Mouse (Mus musculus) kidney, embryonic 14.5 days (tissue): Measurements from ENCODE around the gene Tmem110. TPM values are rescaled to one million over a fixed set of nuclear protein-coding genes. Genes with fewer than 3 reads are reported as not detected.

Experiments used
- ATAC-seq: fragments of 200-750 bp; cut with Nextera tagmentation; 2 replicates; pipeline ENCODE4 v1.8.0; 2017; ENCODE audit warnings: moderate number of reproducible peaks, mild to moderate bottlenecking, moderate TSS enrichment, moderate library complexity; ENCODE audit not compliant: low FRiP score, low TSS enrichment
- H3K27ac ChIP-seq: fragments of 300-500 bp; sonication (generic); 2 replicates; pipeline ENCODE4 v1.5.1; 2014; ENCODE audit warnings: low read depth, mild to moderate bottlenecking, low read length, moderate library complexity, mixed read lengths
- H3K27me3 ChIP-seq: fragments of 300-500 bp; sonication (generic); 2 replicates; pipeline ENCODE4 v1.6.1; 2014; ENCODE audit warnings: mild to moderate bottlenecking, low read length; ENCODE audit not compliant: control insufficient read depth, insufficient read depth
- H3K36me3 ChIP-seq: fragments of 300-500 bp; sonication (generic); 2 replicates; pipeline ENCODE4 v1.6.1; 2014; ENCODE audit warnings: low read length, mixed read lengths; ENCODE audit not compliant: control insufficient read depth, insufficient read depth
- H3K4me1 ChIP-seq: fragments of 300-500 bp; sonication (generic); 2 replicates; pipeline ENCODE4 v1.6.1; 2014; ENCODE audit warnings: low read length, mixed read lengths; ENCODE audit not compliant: control insufficient read depth, insufficient read depth
- H3K4me2 ChIP-seq: fragments of 300-500 bp; sonication (generic); replicated peaks from 2 replicates; pipeline ENCODE4 v1.6.1; 2014; ENCODE audit warnings: low read depth, mild to moderate bottlenecking, low read length
- H3K4me3 ChIP-seq: fragments of 300-500 bp; sonication (generic); 2 replicates; pipeline ENCODE4 v1.5.1; 2014; ENCODE audit warnings: mild to moderate bottlenecking, low read length
- H3K9ac ChIP-seq: fragments of 300-500 bp; sonication (generic); 2 replicates; pipeline ENCODE4 v1.6.1; 2014; ENCODE audit warnings: low read depth, mild to moderate bottlenecking, low read length, moderate library complexity
- H3K9me3 ChIP-seq: fragments of 300-500 bp; sonication (generic); 2 replicates; pipeline ENCODE4 v1.6.1; 2016; ENCODE audit warnings: low read length; ENCODE audit not compliant: control insufficient read depth
- WGBS: fragments of 180-500 bp; shearing (Covaris S2); extraction: QIAGEN DNeasy Blood & Tissue Kit; methylation state at CpG from one replicate; pipeline ENCODE4 v1.1.7; 2014; 5-methylcytosine and 5-hydroxymethylcytosine counted together
- polyA plus RNA-seq: library from polyadenylated mRNA; unstranded; fragments of >200 nt; fragmentation: Nextera tagmentation; extraction: Ambion mirVana; gene quantifications from 2 replicates; pipeline ENCODE4 v1.2.1, GENCODE M21; 2014

The Tmem110 gene
- 26.8 and 29.5 TPM in 2 replicates for polyA plus RNA-seq

- no peaks in the 10 kb centered on the region for H3K9me3 ChIP-seq
- H3K9ac ChIP-seq: peak within 1 kb of the TSS; percentile 91
- ATAC-seq: peak; percentile 94
- H3K4me2 ChIP-seq: peak within 1 kb of the TSS; percentile 75
- no peaks in the 10 kb centered on the region for H3K36me3 ChIP-seq
- peak within 1 kb of the TSS; percentile 86 for H3K4me3 ChIP-seq
- peaks cover 17% of the 10 kb centered on the region for H3K4me1 ChIP-seq
- no peaks in the 10 kb centered on the region for H3K27me3 ChIP-seq
- H3K27ac ChIP-seq: peak within 1 kb of the TSS; percentile 71
- under 1% methylated on average over 53 of the region's 68 CpGs for WGBS
Measured at GRCm38 (mm10) chr14:30825476-30826131, at the start of gene Tmem110. TSS of gene Tmem110 (plus strand) at chr14:30825590.

- Histone ChIP-seq H3K4me3 (no peak overlapping the region), H3K4me2 (no peak overlapping the region), H3K36me3 (peaks cover 17% of the 10 kb centered on the region; the same call in 1 of the 2 replicates), H3K9me3 (no peaks in the 10 kb centered on the region), H3K9ac (no peak overlapping the region), H3K27me3 (no peaks in the 10 kb centered on the region), H3K27ac (no peak overlapping the region), H3K4me1 (no peaks in the 10 kb centered on the region)
- 93% methylated on average over 6 of the region's 6 CpGs for WGBS
- no peak for ATAC-seq
Measured at GRCm38 (mm10) chr14:30784614-30785013, 40.8 kb upstream of the Tmem110 start.

- no peak overlapping the region for H3K9ac ChIP-seq
- H3K27ac ChIP-seq: no peak overlapping the region
- ATAC-seq: no peak
- H3K36me3 ChIP-seq: peaks cover 17% of the 10 kb centered on the region; the same call in 1 of the 2 replicates
- H3K27me3 ChIP-seq: no peaks in the 10 kb centered on the region
- WGBS: 59% methylated on average over 1 of the region's 1 CpGs
- H3K4me2 ChIP-seq: no peak overlapping the region
- H3K4me3 ChIP-seq: no peak overlapping the region
- no peaks in the 10 kb centered on the region for H3K9me3 ChIP-seq
- no peaks in the 10 kb centered on the region for H3K4me1 ChIP-seq
Measured at GRCm38 (mm10) chr14:30789471-30789870, 35.9 kb upstream of the Tmem110 start.

- H3K27me3 ChIP-seq: no peaks in the 10 kb centered on the region
- no peak overlapping the region for H3K27ac ChIP-seq
- H3K9me3 ChIP-seq: no peaks in the 10 kb centered on the region
- no peak overlapping the region for H3K4me3 ChIP-seq
- ATAC-seq: no peak
- no peak overlapping the region for H3K4me2 ChIP-seq
- H3K9ac ChIP-seq: no peak overlapping the region
- WGBS: 73% methylated on average over 3 of the region's 3 CpGs
- H3K36me3 ChIP-seq: peaks cover 13% of the 10 kb centered on the region; the same call in 1 of the 2 replicates
- no peaks in the 10 kb centered on the region for H3K4me1 ChIP-seq
Measured at GRCm38 (mm10) chr14:30792871-30793270, 32.5 kb upstream of the Tmem110 start.

- 84% methylated on average over 2 of the region's 2 CpGs for WGBS
Measured at GRCm38 (mm10) chr14:30801756-30802155, 23.6 kb upstream of the Tmem110 start.

GRCm38 (mm10) chr14:30821136-30821535, 4.3 kb upstream of the Tmem110 start:
- peaks cover 5% of the 10 kb centered on the region; the same call in 1 of the 2 replicates for H3K4me1 ChIP-seq
- no peak overlapping the region for H3K4me3 ChIP-seq
- no peak for ATAC-seq
- H3K4me2 ChIP-seq: no peak overlapping the region
- no peaks in the 10 kb centered on the region for H3K9me3 ChIP-seq
- H3K36me3 ChIP-seq: peaks cover 22% of the 10 kb centered on the region
- H3K9ac ChIP-seq: no peak overlapping the region
- 83% methylated on average over 3 of the region's 3 CpGs for WGBS
- no peak overlapping the region for H3K27ac ChIP-seq
- no peaks in the 10 kb centered on the region for H3K27me3 ChIP-seq

More at GRCm38 (mm10) chr14:30801756-30802155, 23.6 kb upstream of the Tmem110 start:
- no peaks in the 10 kb centered on the region for H3K27me3 ChIP-seq
- ATAC-seq: no peak
- H3K4me3 ChIP-seq: no peak overlapping the region
- no peak overlapping the region for H3K27ac ChIP-seq
- no peak overlapping the region for H3K4me2 ChIP-seq
- H3K36me3 ChIP-seq: peaks cover 18% of the 10 kb centered on the region
- H3K4me1 ChIP-seq: no peaks in the 10 kb centered on the region
- H3K9me3 ChIP-seq: no peaks in the 10 kb centered on the region
- H3K9ac ChIP-seq: no peak overlapping the region

- no peaks in the 10 kb centered on the region for H3K9me3 ChIP-seq
- H3K36me3 ChIP-seq: no peaks in the 10 kb centered on the region; the same call in 1 of the 2 replicates
- H3K27ac ChIP-seq: no peak overlapping the region
- H3K9ac ChIP-seq: no peak overlapping the region
- H3K4me3 ChIP-seq: no peak overlapping the region
- H3K4me2 ChIP-seq: no peak overlapping the region
- no peaks in the 10 kb centered on the region for H3K27me3 ChIP-seq
- ATAC-seq: no peak
- 66% methylated on average over 6 of the region's 6 CpGs for WGBS
- peaks cover 17% of the 10 kb centered on the region for H3K4me1 ChIP-seq
Measured at GRCm38 (mm10) chr14:30824456-30824995, 864 bp upstream of the Tmem110 start.

GRCm38 (mm10) chr14:30825021-30825475, 342 bp upstream of the Tmem110 start:
- 25% methylated on average over 5 of the region's 5 CpGs for WGBS
- Histone ChIP-seq H3K9me3 (no peaks in the 10 kb centered on the region), H3K4me2 (peak overlapping the region; percentile 75), H3K4me3 (peak overlapping the region; percentile 86), H3K27ac (no peak overlapping the region; the same call in 1 of the 2 replicates), H3K4me1 (peaks cover 17% of the 10 kb centered on the region), H3K36me3 (no peaks in the 10 kb centered on the region; the same call in 1 of the 2 replicates), H3K27me3 (no peaks in the 10 kb centered on the region), H3K9ac (peak overlapping the region; percentile 91; the same call in 1 of the 2 replicates)
- 0 out of 2 replicates have a peak, but pooled peaks have one; percentile 1 for ATAC-seq
